Mouse (Mus musculus) gastrocnemius, adult 8-10 months (tissue): ENCODE measurements around the gene Ipmk. TPM values are rescaled to one million over a fixed set of nuclear protein-coding genes. Genes with fewer than 3 reads are reported as not detected.
A peak's percentile ranks its signal among the peaks of the same experiment; 100 is the strongest.
"Not testable (repeated sequence)": the region's sequence is repeated elsewhere in the genome, so short reads cannot be mapped to it uniquely, and the experiment has no call there.

Experiments
- DNase-seq, 2 experiments: peaks; one replicate each; pipeline ENCODE4 v3.0.0; 2022; ENCODE audit warnings: low spot score in 2 of 2
- total RNA-seq, 4 experiments: library from RNA; stranded (reverse); gene quantifications; 2 replicates each; pipeline ENCODE4 v1.2.4; 2022

The Ipmk gene
- total RNA-seq, 4 experiments from 2014 or later: 17.3 to 23.6 (median 18.5) TPM

DNA sequence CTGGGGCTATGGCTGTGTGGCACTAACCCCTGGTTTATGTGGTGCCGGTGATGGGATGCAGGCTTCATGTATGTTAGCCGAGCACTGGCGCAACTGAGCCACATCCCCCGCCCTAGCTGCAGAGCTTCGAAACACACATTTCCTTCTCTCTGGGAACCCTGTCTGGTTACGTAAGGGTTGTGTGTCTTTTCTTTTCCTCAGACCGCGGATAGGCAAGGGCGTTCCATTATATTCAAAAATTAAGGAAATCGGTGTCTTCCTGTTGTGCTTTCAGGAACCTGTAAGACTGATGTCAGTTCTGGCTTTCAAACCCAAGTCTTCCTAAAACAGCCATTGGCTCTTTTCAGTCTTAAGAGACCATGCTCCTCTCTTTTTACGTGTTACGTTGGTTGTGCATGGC is 65.8 kb downstream of the Ipmk start:
- DNase-seq: no peak

DNA sequence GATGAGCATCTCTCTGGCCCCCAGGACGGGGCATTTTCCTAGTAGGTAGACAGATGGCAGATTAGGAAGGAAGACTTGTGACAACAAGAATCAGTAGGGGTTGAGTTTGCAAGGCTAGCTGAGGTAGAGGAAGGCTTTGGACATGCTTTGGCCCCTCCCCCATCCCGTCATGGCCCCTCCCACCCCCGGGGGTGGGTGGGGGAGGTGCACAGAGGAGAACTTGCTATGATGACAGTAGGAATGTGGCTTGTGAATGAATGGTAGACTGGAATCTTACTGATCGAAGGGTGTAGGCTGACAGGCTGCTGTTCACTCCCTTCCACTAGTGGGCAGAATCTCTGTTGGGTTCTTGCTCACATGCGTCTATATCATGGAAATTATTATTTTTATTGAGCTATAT is 74.0 kb downstream of the Ipmk start:
- no peak for DNase-seq

DNA sequence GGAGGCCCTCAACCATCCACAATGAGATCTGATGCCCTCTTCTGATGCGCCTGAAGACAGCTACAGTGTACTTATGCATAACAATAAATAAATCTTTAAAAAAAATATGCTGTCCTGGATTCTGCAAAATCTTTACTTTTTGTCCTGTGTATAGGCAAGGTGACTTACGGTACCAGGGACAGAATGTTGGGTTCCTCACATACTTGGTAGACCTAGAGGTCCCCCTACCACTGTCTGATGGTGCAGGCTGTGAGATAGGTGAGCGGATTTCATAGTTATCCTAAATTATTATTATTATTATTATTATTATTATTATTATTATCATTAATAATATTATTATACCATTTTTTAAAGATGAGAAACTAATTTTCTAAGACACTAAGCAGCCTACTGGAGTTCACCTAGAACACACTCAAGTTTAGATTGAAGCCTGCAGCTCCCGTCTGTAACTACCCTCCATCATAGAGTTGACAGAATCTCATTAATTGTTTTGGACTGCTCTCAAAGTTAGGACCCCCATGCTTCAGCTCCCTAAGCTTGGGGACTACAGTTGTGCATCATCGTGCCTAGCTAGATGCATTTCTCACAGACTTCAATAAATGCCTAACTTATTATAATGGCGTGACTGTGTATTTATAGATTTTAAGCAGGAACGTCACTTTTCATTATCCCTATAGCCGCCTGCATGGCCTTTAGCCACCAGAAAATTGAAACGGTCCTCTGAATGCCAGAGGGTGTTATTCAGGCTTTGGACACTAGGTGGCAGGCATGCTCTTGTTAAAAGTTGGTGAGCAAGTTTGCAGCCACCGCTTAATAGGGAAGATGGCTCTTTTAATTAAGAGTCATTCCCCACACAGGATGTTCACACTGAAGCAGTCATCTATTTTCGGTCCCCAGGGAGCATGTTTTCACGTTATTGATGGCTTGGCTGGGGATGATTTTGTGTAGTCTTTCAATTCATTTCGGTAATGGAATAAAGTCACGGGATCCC is 74.8 kb downstream of the Ipmk start:
- peak in 1 of 2 experiments; percentile 15 for DNase-seq

GRCm38 (mm10) chr10:71426740-71427139 is 79.2 kb downstream of the Ipmk start:
- no peak for DNase-seq

GRCm38 (mm10) chr10:71427381-71427780 is 79.8 kb downstream of the Ipmk start:
- no peak for DNase-seq

- DNase-seq: no peak
Observed at GRCm38 (mm10) chr10:71428246-71428864, 80.8 kb downstream of the Ipmk start.

GRCm38 (mm10) chr10:71430661-71431060 is 83.1 kb downstream of the Ipmk start:
- no peak for DNase-seq

DNA sequence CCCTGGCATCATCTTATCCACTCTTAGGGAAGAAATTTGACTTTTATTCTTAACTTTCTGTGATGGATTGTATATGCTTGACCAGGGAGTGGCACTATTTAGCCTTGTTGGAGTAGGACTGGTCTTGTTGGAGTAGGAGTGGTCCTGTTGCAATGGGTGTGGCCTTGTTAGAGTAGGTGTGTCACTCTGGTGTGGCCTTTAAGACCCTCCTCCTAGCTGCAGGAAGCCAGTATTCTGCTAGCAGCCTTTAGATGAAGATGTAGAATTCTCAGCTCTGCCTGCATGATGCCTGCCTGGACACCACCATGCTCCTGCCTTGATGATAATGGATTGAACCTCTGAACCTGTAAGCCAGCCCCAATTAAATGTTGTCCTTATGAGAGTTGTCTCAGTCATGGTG is 95.5 kb downstream of the Ipmk start:
- DNase-seq: no peak

- no peak for DNase-seq
Observed at GRCm38 (mm10) chr10:71447661-71448060, 100.1 kb downstream of the Ipmk start.

DNA sequence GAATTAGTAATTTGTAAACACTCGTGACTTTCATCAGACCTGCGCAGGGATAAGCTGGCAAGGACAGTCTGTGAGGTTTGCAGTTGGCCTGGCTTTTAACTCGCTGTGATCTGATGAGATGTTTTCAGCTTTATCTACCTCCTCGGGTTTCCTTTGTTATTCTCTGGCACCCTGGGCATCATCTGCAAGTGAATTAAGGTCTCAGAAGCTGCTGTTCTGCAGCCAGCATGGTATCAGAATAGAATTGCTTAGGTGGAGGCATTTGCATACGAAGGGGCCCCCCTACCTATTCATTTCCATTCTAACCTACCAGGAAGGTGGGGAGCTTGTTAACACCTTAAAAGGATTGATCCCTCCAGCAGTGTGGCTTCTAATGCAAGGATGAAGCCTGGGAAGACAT is 100.7 kb downstream of the Ipmk start:
- DNase-seq: no peak

- no peak for DNase-seq
Observed at GRCm38 (mm10) chr10:71455355-71455754, 107.8 kb downstream of the Ipmk start.

- DNase-seq: not testable (repeated sequence)
Observed at GRCm38 (mm10) chr10:71462371-71462770, 114.8 kb downstream of the Ipmk start.

GRCm38 (mm10) chr10:71464417-71464816 is 116.9 kb downstream of the Ipmk start:
- DNase-seq: no peak

DNA sequence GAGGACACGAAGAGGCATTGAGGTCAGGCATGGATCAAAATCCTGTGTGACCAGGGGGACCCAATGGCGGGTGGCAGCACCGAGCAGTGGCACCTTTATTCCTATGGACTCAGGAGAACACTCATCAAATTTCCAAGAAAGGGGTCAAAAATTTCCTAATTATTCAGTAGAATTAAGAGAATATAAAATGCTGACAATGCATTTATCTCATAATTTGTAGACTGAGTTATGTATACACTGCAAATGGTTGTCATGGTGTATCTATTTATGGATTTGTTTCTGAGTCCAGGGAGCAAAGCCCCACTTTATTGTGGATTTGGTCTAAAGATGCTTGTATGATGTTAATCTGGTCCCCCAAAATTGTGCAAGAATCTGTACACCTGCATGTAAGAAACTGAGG is 120.8 kb downstream of the Ipmk start:
- DNase-seq: no peak

GRCm38 (mm10) chr10:71469751-71470150 is 122.2 kb downstream of the Ipmk start:
- no peak for DNase-seq

DNA sequence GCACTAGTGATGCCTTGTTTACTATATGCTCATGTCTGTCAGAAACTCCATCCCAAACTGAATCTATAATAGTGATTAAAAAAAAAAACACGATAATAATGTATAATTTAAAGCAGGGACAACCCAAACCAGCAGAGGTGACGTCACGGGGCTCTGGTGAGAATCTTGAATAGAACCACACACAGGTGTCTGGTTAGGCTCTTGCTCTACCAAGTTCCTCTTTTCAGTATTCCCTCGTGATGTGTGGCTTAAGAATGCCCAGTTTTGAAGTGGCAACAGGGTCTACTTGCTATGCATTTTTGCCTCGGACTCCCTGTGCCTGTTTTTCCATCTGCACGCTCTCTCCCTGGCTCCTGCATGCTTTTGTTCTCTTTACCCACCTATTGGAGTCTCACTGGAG is 124.5 kb downstream of the Ipmk start:
- no peak for DNase-seq

DNA sequence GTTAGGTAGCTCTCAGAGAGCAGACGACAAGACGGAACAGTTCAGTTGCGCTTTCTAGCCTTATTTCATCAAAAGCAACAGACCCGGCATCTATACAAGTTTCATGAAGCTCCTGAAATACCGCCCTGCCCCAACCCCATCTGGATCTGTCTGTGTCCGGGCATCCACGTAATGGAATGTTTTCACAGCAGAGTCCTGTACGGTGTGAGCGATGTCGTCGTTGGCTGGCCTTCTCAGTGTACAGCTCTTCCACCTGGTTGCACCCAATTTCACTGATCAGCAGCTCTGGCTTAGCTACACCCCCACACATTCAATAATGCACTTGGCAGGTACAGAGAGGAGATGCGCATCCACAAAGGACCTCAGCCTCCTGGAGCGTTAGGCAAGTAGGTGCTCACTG is 126.0 kb downstream of the Ipmk start:
- DNase-seq: no peak

- no peak for DNase-seq
Observed at GRCm38 (mm10) chr10:71476471-71477080, 129.0 kb downstream of the Ipmk start.

GRCm38 (mm10) chr10:71477147-71477546 is 129.6 kb downstream of the Ipmk start:
- DNase-seq: no peak

DNA sequence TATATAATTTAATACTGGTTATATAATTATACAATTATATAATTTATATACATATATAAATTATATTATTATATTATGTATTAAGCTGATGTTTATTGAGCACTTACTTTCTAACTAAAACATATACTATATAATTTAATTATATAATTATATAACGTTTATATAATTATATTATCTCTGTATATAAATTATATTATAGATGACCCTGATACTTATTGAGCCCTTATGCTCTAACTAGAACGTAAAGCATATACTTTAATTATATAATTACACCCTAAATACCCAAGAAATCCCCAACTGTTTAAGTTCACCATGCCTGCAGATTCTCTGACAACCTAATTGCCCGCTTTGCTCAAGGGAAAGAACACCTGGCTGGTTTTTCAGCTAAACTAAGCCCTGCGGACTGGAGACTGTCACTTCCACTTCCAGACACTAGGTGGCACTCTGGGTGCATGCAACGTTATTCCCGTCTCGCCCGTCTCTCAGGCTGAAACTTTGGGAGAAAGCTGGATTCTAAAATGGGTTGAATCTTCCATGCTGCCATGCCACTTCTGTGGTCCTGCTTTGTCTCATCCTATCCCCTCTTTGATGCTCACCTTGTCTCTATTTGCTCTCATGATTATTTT is 132.2 kb downstream of the Ipmk start:
- peak in 1 of 2 experiments; percentile 11 for DNase-seq
